Mouse (Mus musculus) cerebellum, postnatal 36 days (tissue): ENCODE data around the gene Traf5.
A peak's percentile ranks its signal among the peaks of the same experiment; 100 is the strongest.

Source experiments
- DNase-seq, 2 experiments: peaks; one replicate each; pipeline ENCODE4 v3.0.0; 2021 to 2022; ENCODE audit warnings: mixed read lengths in 2 of 2

Gene Traf5

GRCm38 (mm10) chr1:192090689-192091567, 1.4 kb downstream of the Traf5 start:
- no peak for DNase-seq

- no peak for DNase-seq
Measured at GRCm38 (mm10) chr1:192090281-192090680, 2.1 kb downstream of the Traf5 start.

GRCm38 (mm10) chr1:192089208-192090166, 2.9 kb downstream of the Traf5 start:
- DNase-seq: no peak

- no peak for DNase-seq
Measured at GRCm38 (mm10) chr1:192088011-192088410, 4.3 kb downstream of the Traf5 start.

- DNase-seq: no peak
Measured at GRCm38 (mm10) chr1:192087098-192087497, 5.3 kb downstream of the Traf5 start.

GRCm38 (mm10) chr1:192086279-192087037, 5.9 kb downstream of the Traf5 start:
- DNase-seq: no peak

GRCm38 (mm10) chr1:192085218-192085617, 7.1 kb downstream of the Traf5 start:
- no peak for DNase-seq

GRCm38 (mm10) chr1:192082646-192083045, 9.7 kb downstream of the Traf5 start:
- no peak for DNase-seq

- no peak for DNase-seq
Measured at GRCm38 (mm10) chr1:192081129-192081528, 11.2 kb downstream of the Traf5 start.

- no peak for DNase-seq
Measured at GRCm38 (mm10) chr1:192079121-192079520, 13.2 kb downstream of the Traf5 start.

- DNase-seq: no peak
Measured at GRCm38 (mm10) chr1:192078406-192078805, 14.0 kb downstream of the Traf5 start.

GRCm38 (mm10) chr1:192076796-192077535, 15.4 kb downstream of the Traf5 start:
- no peak for DNase-seq

GRCm38 (mm10) chr1:192076101-192076500, 16.3 kb downstream of the Traf5 start:
- DNase-seq: no peak

- DNase-seq: no peak
Measured at GRCm38 (mm10) chr1:192074824-192075223, 17.5 kb downstream of the Traf5 start.

- DNase-seq: no peak
Measured at GRCm38 (mm10) chr1:192072426-192072825, 19.9 kb downstream of the Traf5 start.

- DNase-seq: no peak
Measured at GRCm38 (mm10) chr1:192070618-192071051, 21.7 kb downstream of the Traf5 start.

GRCm38 (mm10) chr1:192069971-192070591, 22.3 kb downstream of the Traf5 start:
- peak in 1 of 2 experiments; percentile 18 for DNase-seq

GRCm38 (mm10) chr1:192068188-192068587, 24.2 kb downstream of the Traf5 start:
- no peak for DNase-seq

GRCm38 (mm10) chr1:192066956-192067355, 25.4 kb downstream of the Traf5 start:
- no peak for DNase-seq

- no peak for DNase-seq
Measured at GRCm38 (mm10) chr1:192063209-192063946, 29.0 kb downstream of the Traf5 start.

- no peak for DNase-seq
Measured at GRCm38 (mm10) chr1:192062682-192063081, 29.7 kb downstream of the Traf5 start.
